Mouse (Mus musculus) megakaryocyte, embryonic 14.5 days (primary cell): ENCODE results near the gene Atp6v1g2. TPM values are rescaled to one million over a fixed set of nuclear protein-coding genes. Genes with fewer than 3 reads are reported as not detected.

ENCODE experiments used
- H3K27me3 ChIP-seq: replicated peaks from 2 replicates; pipeline ENCODE3; 2012; ENCODE audit warnings: inconsistent platforms
- H3K36me3 ChIP-seq: replicated peaks from 2 replicates; pipeline ENCODE3; 2012; ENCODE audit warnings: low read length, inconsistent platforms, mixed read lengths
- H3K4me1 ChIP-seq: 2 replicates; pipeline ENCODE4 v1.6.1; 2012; ENCODE audit warnings: inconsistent platforms
- H3K4me3 ChIP-seq: replicated peaks from 2 replicates; pipeline ENCODE3; 2012; ENCODE audit warnings: moderate library complexity, mild to moderate bottlenecking, inconsistent platforms
- H3K9me3 ChIP-seq: 2 replicates; pipeline ENCODE4 v1.6.1; 2012; ENCODE audit warnings: inconsistent platforms
- FLI1 ChIP-seq: IDR thresholded peaks from 2 replicates; pipeline ENCODE4 v1.6.1; 2012; ENCODE audit warnings: low read length, inconsistent platforms, mixed read lengths
- GATA1 ChIP-seq: IDR thresholded peaks from 3 replicates; pipeline ENCODE4 v1.6.1; 2012; ENCODE audit warnings: mixed read lengths, low read length, inconsistent platforms, borderline replicate concordance
- polyA plus RNA-seq: library from polyadenylated mRNA; stranded (reverse); fragments of >175 nt; gene quantifications from 2 replicates; pipeline ENCODE4 v1.2.3, GENCODE M21; 2012; ENCODE audit warnings: low replicate concordance; ENCODE audit not compliant: insufficient read depth

Atp6v1g2 gene
- polyA plus RNA-seq, 1 experiment, result 0.86 TPM

- H3K36me3 ChIP-seq, result peaks cover 41% of the 10 kb centered on the region
- no peaks in the 10 kb centered on the region for H3K9me3 ChIP-seq
- H3K27me3 ChIP-seq, result no peaks in the 10 kb centered on the region
- TF ChIP-seq FLI1 (peak; percentile 50; the same call in 1 of the 2 replicates), GATA1 (no peak)
- H3K4me1 ChIP-seq, result peaks cover 74% of the 10 kb centered on the region
- peak within 1 kb of the TSS; percentile 99 for H3K4me3 ChIP-seq
Observed at GRCm38 (mm10) chr17:35235614-35236389, 2.3 kb downstream of the Atp6v1g2 start, which contains the start of gene Nfkbil1. TSS of gene Nfkbil1 (minus strand) at chr17:35235792.

GRCm38 (mm10) chr17:35236390-35236746, 2.9 kb downstream of the Atp6v1g2 start:
- Histone ChIP-seq H3K36me3 (peaks cover 36% of the 10 kb centered on the region), H3K27me3 (no peaks in the 10 kb centered on the region), H3K4me1 (peaks cover 72% of the 10 kb centered on the region), H3K4me3 (peak overlapping the region; percentile 99), H3K9me3 (no peaks in the 10 kb centered on the region)
- no peak for TF ChIP-seq GATA1
- TF ChIP-seq FLI1, result no peak

GRCm38 (mm10) chr17:35236996-35237395, 3.5 kb downstream of the Atp6v1g2 start:
- H3K4me3 ChIP-seq, result no peak overlapping the region
- TF ChIP-seq FLI1, result no peak
- TF ChIP-seq GATA1, result no peak
- H3K27me3 ChIP-seq, result no peaks in the 10 kb centered on the region
- peaks cover 65% of the 10 kb centered on the region for H3K4me1 ChIP-seq
- H3K9me3 ChIP-seq, result no peaks in the 10 kb centered on the region
- H3K36me3 ChIP-seq, result peaks cover 32% of the 10 kb centered on the region

DNA sequence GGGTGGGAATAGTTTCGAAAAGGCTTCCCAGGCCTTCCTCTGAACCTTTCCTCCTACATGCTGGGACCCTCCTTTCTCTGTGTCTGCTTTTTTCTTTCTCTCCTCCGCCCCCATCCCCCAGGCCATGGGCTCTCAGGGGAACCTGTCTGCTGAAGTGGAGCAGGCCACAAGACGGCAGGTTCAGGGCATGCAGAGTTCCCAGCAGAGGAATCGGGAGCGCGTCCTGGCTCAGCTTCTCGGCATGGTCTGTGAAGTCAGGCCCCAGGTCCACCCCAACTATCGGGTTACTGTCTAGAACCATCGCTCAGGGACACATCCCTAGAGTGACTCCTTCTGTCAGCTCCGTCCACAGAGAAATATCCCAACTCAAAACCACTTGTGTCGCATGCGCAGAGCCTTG, 4.0 kb downstream of the Atp6v1g2 start:
- peaks cover 27% of the 10 kb centered on the region for H3K36me3 ChIP-seq
- no peaks in the 10 kb centered on the region for H3K27me3 ChIP-seq
- TF ChIP-seq FLI1, result no peak
- TF ChIP-seq GATA1, result no peak
- H3K4me3 ChIP-seq, result no peak overlapping the region
- H3K9me3 ChIP-seq, result no peaks in the 10 kb centered on the region
- peaks cover 60% of the 10 kb centered on the region for H3K4me1 ChIP-seq

DNA sequence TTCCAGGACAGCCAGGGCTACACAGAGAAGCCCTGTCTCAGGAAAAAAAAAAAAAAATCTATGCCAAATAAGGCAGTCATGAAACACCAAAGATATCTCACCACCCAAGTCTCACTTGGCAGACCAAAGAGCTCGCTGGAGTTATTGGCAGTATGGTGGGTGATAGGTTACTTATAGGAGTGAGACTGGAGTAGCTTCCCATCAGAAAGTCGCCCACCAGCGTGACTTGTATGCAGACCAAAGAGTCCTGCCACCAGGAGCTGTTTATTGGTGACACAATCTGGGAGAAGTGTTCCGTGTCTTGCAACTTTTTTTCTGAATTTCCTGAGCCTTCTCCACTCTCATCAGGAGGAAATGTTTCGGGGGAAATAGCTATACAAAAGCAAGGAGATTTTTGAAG, 6.2 kb downstream of the Atp6v1g2 start:
- TF ChIP-seq GATA1, result no peak
- no peak for TF ChIP-seq FLI1
- H3K36me3 ChIP-seq, result peaks cover 31% of the 10 kb centered on the region
- no peak overlapping the region for H3K4me3 ChIP-seq
- H3K27me3 ChIP-seq, result no peaks in the 10 kb centered on the region
- H3K4me1 ChIP-seq, result peaks cover 58% of the 10 kb centered on the region
- H3K9me3 ChIP-seq, result no peaks in the 10 kb centered on the region

- Histone ChIP-seq H3K4me1 (peaks cover 63% of the 10 kb centered on the region), H3K27me3 (no peaks in the 10 kb centered on the region), H3K36me3 (peaks cover 40% of the 10 kb centered on the region), H3K4me3 (peak overlapping the region; percentile 95), H3K9me3 (no peaks in the 10 kb centered on the region)
- TF ChIP-seq FLI1 (no peak), GATA1 (no peak)
Observed at GRCm38 (mm10) chr17:35240384-35241304, 7.2 kb downstream of the Atp6v1g2 start.

DNA sequence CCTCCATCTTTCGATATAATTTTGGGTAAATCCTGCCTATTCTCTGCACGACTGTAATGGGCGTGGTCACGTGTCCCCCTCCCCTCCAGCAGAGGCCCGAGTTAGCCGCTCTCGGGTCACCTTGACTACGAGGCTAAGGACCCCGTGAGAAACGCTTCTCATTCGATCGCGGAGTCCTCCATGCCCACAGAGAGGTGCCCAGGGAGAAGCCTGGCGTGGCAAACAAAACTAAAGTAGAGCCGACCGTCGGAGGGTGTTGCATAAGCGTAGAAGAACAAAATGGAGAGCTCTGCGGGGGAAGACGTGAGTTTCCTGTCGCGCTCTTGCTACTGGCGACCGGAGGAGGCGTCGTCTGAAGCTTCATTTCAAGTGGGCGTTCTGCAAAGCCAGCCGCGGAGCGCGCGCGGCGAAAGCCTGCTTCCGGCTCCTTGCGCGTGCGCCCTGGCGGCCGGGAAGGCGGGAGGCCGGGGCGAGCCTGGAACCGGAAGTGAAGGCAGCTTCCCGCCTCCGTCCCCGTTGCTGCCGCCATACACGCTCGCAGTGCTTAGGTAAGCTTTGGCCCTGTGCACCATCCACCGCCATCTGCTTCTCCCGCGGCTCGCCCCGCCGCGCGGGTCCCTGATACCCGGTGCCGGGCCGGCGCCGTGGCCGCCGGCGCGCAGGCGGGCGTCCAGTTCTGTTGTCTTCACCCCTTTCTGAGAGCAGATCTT, 8.0 kb downstream of the Atp6v1g2 start, which contains the start of gene Ddx39b:
Gene Ddx39b, plus strand, starts transcription at position 442 of the 710 bp plus-strand sequence.
- H3K4me3 ChIP-seq, result peak within 1 kb of the TSS; percentile 95
- H3K9me3 ChIP-seq, result no peaks in the 10 kb centered on the region
- H3K4me1 ChIP-seq, result peaks cover 67% of the 10 kb centered on the region
- peaks cover 49% of the 10 kb centered on the region for H3K36me3 ChIP-seq
- H3K27me3 ChIP-seq, result no peaks in the 10 kb centered on the region
- peak; percentile 98 for TF ChIP-seq FLI1
- no peak for TF ChIP-seq GATA1

DNA sequence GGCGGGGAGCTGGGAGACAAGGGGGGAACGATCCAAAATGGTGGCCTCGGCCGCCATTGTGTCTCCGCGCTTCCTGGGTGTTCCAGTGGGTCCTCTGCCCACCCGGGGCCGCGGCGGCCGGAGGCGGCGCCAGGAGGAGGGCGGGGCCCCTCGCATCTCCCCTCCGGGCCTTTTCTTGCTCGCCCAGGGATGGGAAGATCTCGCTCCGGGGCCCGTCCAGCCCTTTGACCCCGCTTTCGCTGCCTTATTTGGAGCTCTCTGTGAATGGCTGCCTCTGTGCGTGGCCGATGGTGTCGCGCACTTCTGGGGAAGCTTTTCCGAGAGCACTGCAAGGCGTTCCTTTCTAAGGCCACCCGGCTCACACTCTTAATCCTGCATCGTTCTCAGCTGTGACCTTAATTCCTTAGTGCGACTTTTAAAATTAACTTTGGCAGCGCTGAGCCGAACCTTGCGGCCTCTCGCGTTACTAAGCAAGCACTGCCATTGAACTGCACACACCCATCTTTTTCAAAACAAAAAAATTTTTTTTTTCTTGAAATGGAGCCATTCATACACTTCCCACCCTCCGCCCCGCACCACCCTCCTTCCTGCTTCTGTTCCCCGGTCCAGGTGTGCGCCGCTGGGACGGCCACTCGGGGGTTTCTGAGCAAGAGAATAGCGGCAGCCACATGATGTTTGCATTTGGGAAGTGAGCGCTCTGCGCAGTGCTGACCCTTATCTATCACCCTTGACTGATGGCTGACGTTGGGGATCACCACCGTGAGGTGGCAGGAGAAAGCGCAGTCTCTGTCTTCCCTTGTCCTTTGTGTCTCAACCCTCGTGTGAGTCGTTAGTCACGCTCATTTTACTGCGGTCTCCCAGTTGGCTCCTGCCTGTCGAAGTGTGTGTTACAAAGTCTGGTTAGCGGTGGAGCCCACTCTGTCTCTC, 8.8 kb downstream of the Atp6v1g2 start:
- Histone ChIP-seq H3K4me1 (peaks cover 69% of the 10 kb centered on the region), H3K36me3 (peaks cover 53% of the 10 kb centered on the region), H3K27me3 (peaks cover 2% of the 10 kb centered on the region), H3K4me3 (peak overlapping the region; percentile 95), H3K9me3 (no peaks in the 10 kb centered on the region)
- TF ChIP-seq FLI1, result no peak
- TF ChIP-seq GATA1, result peak; percentile 81; the same call in 1 of the 3 replicates
